Mouse (Mus musculus): ENCODE measurements at regions not wholly inside any gene's neighbourhood (a gene's known extent, or its start where the extent isn't known, plus 50 kb on each side); places are given as distances from the start of the nearest gene placed in this dataset.

GRCm38 (mm10) chr3:19059906-19060870, 568.3 kb downstream of the 1700064H15Rik start:
- no peaks in the 10 kb centered on the region for H3K9me3 ChIP-seq

GRCm38 (mm10) chr3:19061488-19062248, 566.8 kb downstream of the 1700064H15Rik start:
- DNase-seq (ENCODE audit: low spot score): no peak
- Histone ChIP-seq H3K4me1 (peaks cover 4% of the 10 kb centered on the region; the same call in 1 of the 2 replicates), H3K27ac (no peak overlapping the region), H3K27me3 (ENCODE audit: insufficient read depth, poor library complexity, severe bottlenecking) (no peaks in the 10 kb centered on the region), H3K36me3 (no peaks in the 10 kb centered on the region), H3K4me3 (no peak overlapping the region), H3K9me3 (no peaks in the 10 kb centered on the region)
- WGBS: 36% methylated on average over 14 of the region's 14 CpGs

More at GRCm38 (mm10) chr3:19059906-19060870, 568.3 kb downstream of the 1700064H15Rik start:
- DNase-seq (ENCODE audit: low spot score): no peak
- Histone ChIP-seq H3K27ac (no peak overlapping the region), H3K27me3 (ENCODE audit: insufficient read depth, poor library complexity, severe bottlenecking) (no peaks in the 10 kb centered on the region), H3K4me3 (no peak overlapping the region), H3K36me3 (no peaks in the 10 kb centered on the region), H3K4me1 (peaks cover 4% of the 10 kb centered on the region; the same call in 1 of the 2 replicates)
- 32% methylated on average over 17 of the region's 17 CpGs for WGBS

- Histone ChIP-seq H3K9me3 (no peaks in the 10 kb centered on the region), H3K4me3 (no peak overlapping the region), H3K27ac (no peak overlapping the region), H3K4me1 (peaks cover 4% of the 10 kb centered on the region; the same call in 1 of the 2 replicates), H3K36me3 (no peaks in the 10 kb centered on the region), H3K27me3 (ENCODE audit: insufficient read depth, poor library complexity, severe bottlenecking) (no peaks in the 10 kb centered on the region)
- 33% methylated on average over 6 of the region's 6 CpGs for WGBS
- no peak for DNase-seq (ENCODE audit: low spot score)
Observed at GRCm38 (mm10) chr3:19062249-19062859, 566.1 kb downstream of the 1700064H15Rik start.

GRCm38 (mm10) chr3:19067141-19067757, 561.2 kb downstream of the 1700064H15Rik start:
- 77% methylated on average over 3 of the region's 3 CpGs for WGBS
- H3K4me3 ChIP-seq: no peak overlapping the region
- H3K27ac ChIP-seq: no peak overlapping the region
- H3K36me3 ChIP-seq: no peaks in the 10 kb centered on the region
- H3K9me3 ChIP-seq: no peaks in the 10 kb centered on the region
- no peaks in the 10 kb centered on the region for H3K4me1 ChIP-seq
- H3K27me3 ChIP-seq (ENCODE audit: insufficient read depth, poor library complexity, severe bottlenecking): no peaks in the 10 kb centered on the region
- DNase-seq (ENCODE audit: low spot score): no peak

All from heart, embryonic 10.5 days (tissue).